ENCODE assay signal across 13 mouse cellular contexts in genomic region chr5:34105681-34106080, GRCm38 (mm10).
A peak's percentile ranks its signal among the peaks of the same experiment; 100 is the strongest.
DNase-seq lines count a peak whose midpoint lies in the region; ATAC-seq and TF ChIP-seq lines count a peak whose summit lies in the region.
"Had no signal": no experiment of that assay in that cellular context is flagged by ENCODE, and none has a peak within 500 bp of the region (broad histone marks: within the 10 kb centered on the region; RNA-seq: fewer than 3 reads in every experiment).

No protein-coding gene starts in this region.

- H3K9me3 ChIP-seq in heart, embryonic 12.5 days (replicated peaks): no peaks in the 10 kb centered on the region; the same call in 1 of the 2 replicates
- no peaks in the 10 kb centered on the region for H3K9me3 ChIP-seq in lung, embryonic 14.5 days (ENCODE audit: low read depth, low read length)
- no peaks in the 10 kb centered on the region for H3K9me3 ChIP-seq in midbrain, embryonic 16.5 days (replicated peaks; ENCODE audit: control insufficient read depth, low read length, poor library complexity, severe bottlenecking)
- H3K9me3 ChIP-seq in midbrain, embryonic 15.5 days: no peaks in the 10 kb centered on the region
- H3K9me3 ChIP-seq: heart, embryonic 15.5 days; limb, embryonic 13.5 days; midbrain, embryonic 12.5 days had no signal

- no peak overlapping the region for H3K27ac ChIP-seq in heart, embryonic 12.5 days (ENCODE audit: poor library complexity, severe bottlenecking)
- H3K27ac ChIP-seq in lung, embryonic 14.5 days (ENCODE audit: low read depth): no peak overlapping the region
- H3K27ac ChIP-seq in midbrain, embryonic 16.5 days (ENCODE audit: low read length): no peak overlapping the region
- H3K27ac ChIP-seq in midbrain, embryonic 15.5 days: no peak overlapping the region
- H3K27ac ChIP-seq: heart, embryonic 15.5 days; limb, embryonic 13.5 days; midbrain, embryonic 12.5 days had no signal

- H3K27me3 ChIP-seq in heart, embryonic 12.5 days (replicated peaks): no peaks in the 10 kb centered on the region
- H3K27me3 ChIP-seq in lung, embryonic 14.5 days (ENCODE audit: insufficient read depth, low read length): no peaks in the 10 kb centered on the region
- no peaks in the 10 kb centered on the region for H3K27me3 ChIP-seq in midbrain, embryonic 16.5 days (ENCODE audit: control insufficient read depth, insufficient read depth, low read depth, low read length)
- no peaks in the 10 kb centered on the region for H3K27me3 ChIP-seq in midbrain, embryonic 15.5 days (replicated peaks)
- H3K27me3 ChIP-seq: CH12.LX; heart, embryonic 15.5 days; limb, embryonic 13.5 days had no signal

- H3K4me1 ChIP-seq in heart, embryonic 12.5 days (replicated peaks): no peaks in the 10 kb centered on the region
- H3K4me1 ChIP-seq in lung, embryonic 14.5 days (ENCODE audit: insufficient read depth): no peaks in the 10 kb centered on the region
- H3K4me1 ChIP-seq in midbrain, embryonic 16.5 days (ENCODE audit: control insufficient read depth, insufficient read depth, low read length): no peaks in the 10 kb centered on the region
- no peaks in the 10 kb centered on the region for H3K4me1 ChIP-seq in midbrain, embryonic 15.5 days
- H3K4me1 ChIP-seq: limb, embryonic 13.5 days; midbrain, embryonic 12.5 days had no signal

- no peak for TF ChIP-seq CTCF in lung, embryonic 14.5 days (IDR thresholded peaks at IDR 0.05; ENCODE audit: low read depth)

- no peak overlapping the region for H3K4me2 ChIP-seq in heart, embryonic 12.5 days
- no peak overlapping the region for H3K4me2 ChIP-seq in lung, embryonic 14.5 days
- no peak overlapping the region for H3K4me2 ChIP-seq in midbrain, embryonic 16.5 days (ENCODE audit: low read length)
- H3K4me2 ChIP-seq in midbrain, embryonic 15.5 days: no peak overlapping the region
- H3K4me2 ChIP-seq: heart, embryonic 15.5 days; limb, embryonic 13.5 days; midbrain, embryonic 12.5 days had no signal

- no peak for ATAC-seq in heart, embryonic 12.5 days (ENCODE audit: insufficient number of reproducible peaks, low FRiP score)
- no peak for ATAC-seq in lung, embryonic 14.5 days (ENCODE audit: insufficient read depth)
- ATAC-seq in midbrain, embryonic 16.5 days: no peak
- no peak for ATAC-seq in midbrain, embryonic 15.5 days (replicated peaks)

- no peak overlapping the region for H3K9ac ChIP-seq in heart, embryonic 12.5 days
- no peak overlapping the region for H3K9ac ChIP-seq in lung, embryonic 14.5 days
- no peak overlapping the region for H3K9ac ChIP-seq in midbrain, embryonic 16.5 days (ENCODE audit: low read depth, low read length)
- no peak overlapping the region for H3K9ac ChIP-seq in midbrain, embryonic 15.5 days
- H3K9ac ChIP-seq: heart, embryonic 15.5 days; limb, embryonic 13.5 days; midbrain, embryonic 12.5 days had no signal

- no peaks in the 10 kb centered on the region for H3K36me3 ChIP-seq in heart, embryonic 12.5 days
- no peaks in the 10 kb centered on the region for H3K36me3 ChIP-seq in lung, embryonic 14.5 days (ENCODE audit: insufficient read depth)
- no peaks in the 10 kb centered on the region for H3K36me3 ChIP-seq in midbrain, embryonic 16.5 days (ENCODE audit: control insufficient read depth, insufficient read depth, low read length)
- no peaks in the 10 kb centered on the region for H3K36me3 ChIP-seq in midbrain, embryonic 15.5 days (replicated peaks)
- H3K36me3 ChIP-seq: heart, embryonic 15.5 days; limb, embryonic 13.5 days; midbrain, embryonic 12.5 days had no signal

- DNase-seq in heart, adult 8-10 months (ENCODE audit: low spot score): peak; percentile 4
- DNase-seq in 416B (ENCODE audit: low read depth): peak; percentile 75
- DNase-seq in adrenal gland, postnatal 10 days: peak; percentile 56
- peak; percentile 15 for DNase-seq in lung, embryonic 14.5 days
- DNase-seq in left cerebral cortex, adult 9 months (ENCODE audit: low spot score in 2 of 2): no peak
- DNase-seq: embryo, embryonic 11 days had no signal

- H3K4me3 ChIP-seq in heart, embryonic 12.5 days: no peak overlapping the region
- no peak overlapping the region for H3K4me3 ChIP-seq in lung, embryonic 14.5 days (ENCODE audit: low read depth, low read length)
- H3K4me3 ChIP-seq in midbrain, embryonic 16.5 days (ENCODE audit: low read depth, low read length): no peak overlapping the region
- H3K4me3 ChIP-seq in midbrain, embryonic 15.5 days: no peak overlapping the region
- H3K4me3 ChIP-seq: heart, embryonic 15.5 days; limb, embryonic 13.5 days; midbrain, embryonic 12.5 days had no signal

- 47% methylated on average over 1 of the region's 1 CpGs for WGBS in heart, embryonic 12.5 days
- 57% methylated on average over 1 of the region's 1 CpGs for WGBS in lung, embryonic 14.5 days
- WGBS in midbrain, embryonic 16.5 days: 60% methylated on average over 1 of the region's 1 CpGs
- 78% methylated on average over 1 of the region's 1 CpGs for WGBS in midbrain, embryonic 15.5 days

Comparison
In these comparisons a context has a peak if more than half of its experiments do, and no peak if none do; other contexts are left out.
1. DNase-seq: peak in heart, adult 8-10 months (single experiment), 416B (single experiment), adrenal gland, postnatal 10 days (single experiment) and lung, embryonic 14.5 days (single experiment); none in left cerebral cortex, adult 9 months (0 of 2).